Mouse (Mus musculus) olfactory bulb, adult 2 months (tissue): ENCODE results near the gene Atp6v0e.

ENCODE experiments used
- CTCF ChIP-seq: fragments of 200-500 bp; IDR thresholded peaks from 2 replicates; pipeline ENCODE4 v1.5.1; 2012; ENCODE audit warnings: low read depth, mild to moderate bottlenecking, low read length, moderate library complexity; ENCODE audit not compliant: insufficient read depth
- POLR2A ChIP-seq: fragments of 200-500 bp; IDR thresholded peaks from 2 replicates; pipeline ENCODE4 v1.6.1; 2012; ENCODE audit warnings: mild to moderate bottlenecking, low read depth, low read length, moderate library complexity; ENCODE audit not compliant: insufficient read depth

GRCm38 (mm10) chr17:26631811-26632327, 31.2 kb upstream of the Atp6v0e start:
- TF ChIP-seq CTCF (no peak), POLR2A (no peak)
